Mouse (Mus musculus) layer of hippocampus, postnatal 10 days (tissue): ENCODE measurements around the gene Fam155a. TPM values are rescaled to one million over a fixed set of nuclear protein-coding genes. Genes with fewer than 3 reads are reported as not detected.

Source experiments
- DNase-seq, 2 experiments: peaks; one replicate each; pipeline ENCODE4 v3.0.0; 2021; ENCODE audit warnings: low spot score in 2 of 2
- total RNA-seq, 2 experiments: library from RNA; stranded (reverse); gene quantifications; 2 replicates each; pipeline ENCODE4 v1.2.3; 2021

Gene Fam155a
- total RNA-seq, 2 experiments from 2014 or later: 85.3 to 94.9 TPM

- DNase-seq: no peak
These were observed 475.9 kb downstream of the Fam155a start for GRCm38 (mm10) chr8:9295046-9295445.

- DNase-seq: no peak
These were observed 478.4 kb downstream of the Fam155a start for GRCm38 (mm10) chr8:9292532-9292931.

DNA sequence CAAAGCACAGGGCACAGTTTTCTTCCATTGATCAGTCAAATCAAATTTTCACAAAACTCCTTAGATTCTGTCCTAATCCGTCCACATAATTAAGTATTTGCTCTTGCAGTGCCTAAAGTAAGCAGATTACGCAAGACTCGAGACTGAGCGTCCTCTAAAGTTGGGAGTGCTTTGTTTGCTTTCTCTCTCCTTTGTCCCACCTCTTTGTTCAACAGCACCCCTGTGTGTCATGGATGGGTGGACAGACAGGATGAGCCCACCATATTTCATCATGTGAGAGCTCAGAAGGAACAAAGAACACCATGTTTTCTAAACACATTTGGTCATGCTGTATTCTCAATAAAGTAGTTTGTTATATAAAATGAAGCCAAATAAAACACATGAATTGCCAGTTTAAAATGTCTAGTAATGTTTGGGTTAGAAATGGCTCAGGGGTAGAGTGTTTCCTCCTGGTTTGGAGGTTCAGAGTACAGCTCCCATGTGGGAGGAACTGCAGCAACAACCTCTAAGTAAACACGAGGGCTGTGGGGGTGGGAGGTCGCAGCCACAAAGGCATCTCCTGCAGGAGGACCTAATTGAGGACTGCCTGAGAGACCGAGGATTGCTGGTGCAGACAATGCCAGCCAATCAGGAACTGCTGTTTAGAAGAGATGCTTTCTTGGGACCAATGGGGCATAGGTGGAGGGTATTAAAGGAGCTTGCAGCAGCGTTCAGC is 482.8 kb downstream of the Fam155a start:
- no peak for DNase-seq

- no peak for DNase-seq
These were observed 496.8 kb downstream of the Fam155a start for GRCm38 (mm10) chr8:9274117-9274516.

GRCm38 (mm10) chr8:9264378-9264777 is 506.6 kb downstream of the Fam155a start:
- no peak for DNase-seq

DNA sequence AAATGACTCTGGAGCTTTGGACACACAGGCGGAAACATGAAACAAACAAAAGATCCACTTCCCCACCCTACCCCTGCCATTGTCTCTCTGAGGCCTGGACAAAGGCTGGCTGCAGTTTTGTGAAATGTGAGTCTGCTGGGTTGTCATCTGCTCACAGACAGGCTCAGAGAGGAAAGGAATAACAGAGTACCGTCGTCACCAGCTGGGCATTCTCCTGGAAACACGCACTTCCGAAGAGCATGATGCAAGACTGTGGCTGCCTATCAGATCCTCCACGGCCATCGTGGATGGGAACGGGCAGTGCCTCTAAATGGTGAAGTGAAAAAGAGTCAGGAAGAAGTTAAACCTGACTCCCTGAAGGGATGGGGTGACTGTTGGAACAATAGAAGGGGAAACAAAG is 509.4 kb downstream of the Fam155a start:
- no peak for DNase-seq

DNA sequence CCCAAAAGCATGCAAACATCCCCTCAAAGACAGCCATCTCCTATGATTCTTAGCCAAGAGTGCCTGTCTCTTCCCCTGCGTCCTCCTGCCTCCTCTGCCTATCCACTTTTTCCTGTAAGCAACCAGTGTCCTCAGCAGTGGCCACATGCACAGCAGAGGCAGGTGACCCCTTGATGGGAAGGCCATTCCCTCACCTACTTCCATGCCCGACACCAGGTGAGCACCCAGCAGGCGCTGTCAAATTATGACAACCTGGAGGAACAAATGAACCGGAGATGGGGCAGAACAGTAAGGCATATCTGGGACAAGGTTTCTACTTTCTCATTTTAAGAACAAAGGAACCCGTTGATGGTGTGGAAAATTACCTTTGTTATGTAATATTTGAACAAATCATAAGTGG is 515.6 kb downstream of the Fam155a start:
- DNase-seq: no peak

GRCm38 (mm10) chr8:9252991-9253390 is 518.0 kb downstream of the Fam155a start:
- DNase-seq: no peak

DNA sequence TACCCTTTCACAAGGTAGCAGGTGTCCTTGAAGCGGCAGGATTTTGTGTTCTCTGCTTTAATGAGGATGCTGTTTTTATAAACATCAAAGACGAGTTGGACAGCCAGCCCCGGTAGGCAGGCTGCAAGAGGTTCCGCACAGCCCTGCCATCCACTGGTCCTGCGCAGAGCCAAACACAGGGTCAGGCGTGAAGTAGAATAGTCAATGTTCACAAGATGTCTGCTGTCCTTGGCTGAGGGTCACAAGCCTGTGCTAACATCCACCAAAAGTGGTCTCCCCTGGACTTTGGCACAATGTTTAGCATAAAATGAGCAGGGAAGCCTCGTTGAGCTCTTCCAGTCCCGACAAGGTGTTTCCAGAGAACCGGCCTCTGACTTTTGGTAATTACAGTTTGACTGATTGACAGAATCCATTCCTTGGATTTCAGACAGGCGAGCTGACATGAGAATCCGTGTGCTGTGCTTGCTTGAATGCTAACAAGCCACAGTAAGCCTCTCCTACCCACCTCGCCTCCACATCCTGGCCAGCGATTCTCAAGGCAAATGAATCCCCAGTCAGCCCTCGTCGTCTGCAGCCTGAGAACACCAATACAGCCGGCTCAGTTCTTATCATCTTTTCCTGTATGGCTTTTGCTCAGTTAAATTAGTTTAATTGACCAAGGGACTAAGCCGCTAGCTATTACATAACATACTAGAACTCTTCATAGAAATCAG is 522.7 kb downstream of the Fam155a start:
- DNase-seq: no peak

DNA sequence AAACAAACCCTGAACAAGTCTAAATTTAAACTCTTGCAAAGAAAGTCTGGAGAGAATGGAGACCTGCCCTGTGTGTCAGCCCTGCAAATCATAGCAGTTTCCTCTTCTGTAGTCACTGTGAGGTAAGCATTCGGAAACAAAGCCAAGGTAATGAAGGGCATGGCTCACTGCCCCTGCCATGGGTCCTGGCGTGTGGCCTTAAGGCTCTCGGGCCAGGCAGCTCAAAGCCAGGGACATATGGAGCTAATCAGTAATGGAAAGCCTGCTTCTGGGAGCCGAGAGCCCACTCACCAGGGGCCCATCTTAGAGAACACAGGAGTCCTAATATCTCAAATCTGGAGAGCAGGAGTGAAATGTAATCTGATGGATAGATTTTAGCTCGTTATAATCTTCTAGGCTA is 525.0 kb downstream of the Fam155a start:
- DNase-seq: no peak

DNA sequence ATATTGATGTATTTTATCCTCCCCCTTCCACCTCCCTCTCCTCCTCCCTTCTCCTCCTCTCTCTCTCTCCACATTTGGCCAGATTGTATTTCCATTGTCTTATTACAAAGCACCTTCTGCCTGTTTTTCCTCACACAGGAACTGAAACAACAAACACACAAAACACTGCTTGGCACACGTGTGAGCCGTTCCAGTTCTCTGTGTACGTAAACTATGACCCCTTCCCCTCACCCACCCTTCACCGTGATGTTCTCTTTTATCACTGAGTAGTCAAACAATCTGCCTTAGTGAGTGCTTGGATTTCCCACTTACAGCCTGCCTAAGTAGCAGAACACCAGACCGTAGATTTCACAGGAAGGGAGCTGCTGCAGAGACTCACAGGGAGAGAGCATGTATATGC is 530.0 kb downstream of the Fam155a start:
- DNase-seq: no peak

DNA sequence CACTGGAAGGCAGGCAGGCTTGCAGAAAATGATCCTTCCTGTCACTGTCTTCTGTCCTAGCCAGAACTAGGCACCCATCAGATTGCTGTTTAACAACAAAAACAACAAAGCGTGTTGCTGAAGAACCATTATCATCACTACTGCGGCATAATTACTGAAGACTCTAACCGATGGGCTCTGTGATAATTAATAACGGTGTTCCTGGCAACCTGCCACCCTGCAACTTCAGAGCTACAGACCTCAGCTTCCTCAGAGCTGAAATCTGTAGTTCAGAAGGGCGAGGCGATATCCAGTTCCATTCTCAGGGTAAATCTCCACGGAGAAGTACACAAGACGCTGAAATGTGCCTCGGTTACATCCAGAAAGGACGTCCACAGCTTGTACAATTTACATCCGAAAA is 531.2 kb downstream of the Fam155a start:
- DNase-seq: no peak

DNA sequence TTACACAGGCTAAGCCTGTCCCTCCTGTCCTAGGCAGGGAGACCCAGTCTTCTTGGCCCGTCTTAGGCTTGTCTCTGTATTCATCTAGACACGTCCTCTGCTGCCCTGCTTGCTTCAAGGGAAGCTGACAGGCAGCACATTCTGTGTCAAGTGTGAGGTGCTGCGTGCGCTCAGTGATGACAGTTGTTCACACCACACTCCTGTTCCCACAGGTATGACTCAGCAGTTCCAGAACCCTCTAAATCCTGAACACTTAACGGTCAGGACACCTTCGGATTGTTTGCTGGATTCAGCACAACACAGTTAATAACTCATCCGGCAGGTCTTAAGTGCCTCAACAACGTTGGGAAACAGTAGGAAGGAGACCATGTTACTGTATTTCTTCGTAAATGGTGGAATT is 532.0 kb downstream of the Fam155a start:
- DNase-seq: no peak

- peak; percentile 98 to 99 for DNase-seq
These were observed 537.5 kb downstream of the Fam155a start for GRCm38 (mm10) chr8:9233326-9233919.

- DNase-seq: peak; percentile 68 to 79
These were observed 543.0 kb downstream of the Fam155a start for GRCm38 (mm10) chr8:9227779-9228464.

DNA sequence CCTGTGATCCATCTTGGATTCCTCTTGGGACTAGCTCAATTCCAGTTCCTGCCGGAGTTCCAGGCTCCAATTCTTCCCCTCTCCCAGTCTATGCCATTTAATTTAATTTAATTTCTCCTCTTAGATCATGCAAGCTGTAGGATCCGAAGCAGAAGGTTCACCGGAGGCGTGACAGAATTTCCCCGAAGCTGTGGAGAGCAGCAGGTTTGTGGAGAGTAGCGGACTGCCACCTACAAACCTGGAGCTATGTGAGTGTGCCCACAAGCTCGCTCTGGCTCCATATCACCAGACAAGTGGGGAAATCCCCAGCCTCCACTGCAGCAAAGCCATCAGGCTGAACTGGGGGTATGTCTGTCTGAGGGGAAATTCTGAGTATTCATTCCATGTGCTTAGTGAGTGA is 544.2 kb downstream of the Fam155a start:
- DNase-seq: no peak

GRCm38 (mm10) chr8:9211751-9212150 is 559.2 kb downstream of the Fam155a start:
- DNase-seq: no peak

DNA sequence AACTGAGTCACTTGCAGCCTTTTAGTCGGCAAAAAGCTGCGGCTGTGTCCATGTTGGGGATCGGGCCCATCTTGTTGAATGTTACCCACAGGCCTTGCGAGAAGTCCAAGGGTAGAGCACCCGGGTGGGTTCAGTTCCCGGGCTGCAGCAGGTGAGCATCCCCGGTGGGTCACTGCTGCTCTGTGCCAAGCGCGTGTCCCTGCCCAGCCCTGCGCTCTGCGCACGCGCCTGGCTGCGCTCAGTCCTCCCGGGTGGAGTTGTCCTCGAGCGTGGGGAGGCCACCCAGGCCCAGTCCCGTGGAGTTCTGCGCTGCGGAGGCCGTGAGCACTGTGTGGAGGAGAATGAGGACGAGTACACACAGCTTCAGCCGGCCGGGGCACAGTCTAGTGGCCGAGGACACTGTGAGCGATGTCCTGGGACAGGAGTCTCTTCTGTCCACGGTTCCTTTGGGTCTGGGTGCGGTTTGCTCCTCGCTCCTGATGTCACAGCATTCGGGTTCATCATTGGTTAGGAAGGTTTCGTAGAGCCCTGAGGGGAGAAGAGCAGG is 563.4 kb downstream of the Fam155a start:
- no peak for DNase-seq

DNA sequence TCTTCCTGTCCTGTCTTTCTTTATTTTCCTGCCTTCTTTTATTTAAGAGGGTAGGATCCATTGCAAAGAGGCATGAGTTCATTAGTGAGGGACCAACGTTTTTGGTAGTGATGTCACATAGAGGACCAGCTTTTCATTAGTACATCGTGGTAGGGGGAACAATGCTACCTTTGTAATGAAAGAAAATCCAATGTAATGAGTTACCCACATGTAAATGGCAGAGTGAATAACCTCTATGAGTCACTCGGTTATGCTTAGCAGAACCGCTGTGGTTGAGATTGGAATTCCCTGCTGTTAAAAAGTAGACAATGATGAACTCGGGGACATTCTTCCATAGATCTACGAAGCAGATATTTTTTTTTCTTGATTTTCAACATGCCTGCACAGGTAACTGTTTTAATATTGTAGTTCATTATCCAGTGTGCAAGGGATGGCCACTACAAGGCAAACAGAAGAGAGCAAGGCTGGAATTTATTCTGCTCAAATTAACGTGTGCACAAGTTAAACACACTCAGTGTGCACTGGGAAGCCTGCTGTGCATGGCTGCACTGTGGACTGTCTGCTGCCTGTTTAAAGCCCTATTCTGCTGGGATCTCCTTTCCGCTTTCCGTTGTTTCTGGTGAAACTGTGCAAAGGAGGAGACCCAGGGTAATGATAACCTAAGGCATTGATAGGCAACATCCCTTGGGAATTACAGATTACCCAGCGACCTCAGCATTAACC is 566.5 kb downstream of the Fam155a start:
- DNase-seq: no peak

DNA sequence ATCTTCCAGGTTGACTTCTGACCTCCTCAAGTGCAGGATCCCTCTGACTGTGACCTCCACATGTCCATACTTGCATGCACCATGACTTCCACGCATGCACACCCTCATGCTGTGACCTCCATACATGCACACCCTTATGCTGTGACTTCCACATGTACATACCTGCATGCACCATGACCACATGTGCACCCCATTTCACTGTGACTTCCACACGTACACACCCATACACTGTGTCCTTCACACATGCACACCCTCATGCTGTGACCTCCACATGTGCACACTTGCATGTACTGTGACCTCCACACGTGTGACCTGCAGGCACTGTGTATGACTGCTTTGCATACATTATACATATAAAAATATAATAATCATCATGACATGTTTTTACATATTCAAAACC is 570.9 kb downstream of the Fam155a start:
- DNase-seq: no peak

- no peak for DNase-seq
These were observed 579.3 kb downstream of the Fam155a start for GRCm38 (mm10) chr8:9191682-9192081.
